Mouse (Mus musculus) frontal cortex, postnatal 25 days (tissue): ENCODE results near the gene Gm9495.
"Not testable (repeated sequence)": the region's sequence is repeated elsewhere in the genome, so short reads cannot be mapped to it uniquely, and the experiment has no call there.

Experiments used
- DNase-seq, 2 experiments: peaks; one replicate each; pipeline ENCODE4 v3.0.0; 2022; ENCODE audit warnings: low spot score in 2 of 2

The Gm9495 gene

DNA sequence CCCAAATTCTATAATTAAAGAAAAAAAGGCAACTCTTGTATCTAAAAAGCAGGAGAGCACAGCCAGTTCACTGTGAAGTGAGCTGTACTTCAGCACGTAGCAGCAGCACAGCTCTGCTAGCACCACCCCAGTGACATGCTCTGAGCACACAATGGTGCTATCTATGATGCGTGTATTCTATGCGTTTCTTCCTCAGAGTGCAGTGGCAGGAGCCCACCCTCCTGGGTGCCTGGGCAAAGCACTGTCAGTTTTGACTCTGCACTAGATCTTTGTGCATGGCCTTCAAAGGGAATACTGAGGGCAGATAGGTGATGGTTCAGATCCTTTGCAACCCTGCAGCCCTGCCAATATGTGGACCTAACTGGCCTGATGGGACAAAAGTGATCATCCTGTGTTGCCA, at the start of gene Gm9495:
Gene Gm9495 (minus strand): TSS at position 101 of the 400 bp plus-strand sequence.
- not testable (repeated sequence) for DNase-seq

DNA sequence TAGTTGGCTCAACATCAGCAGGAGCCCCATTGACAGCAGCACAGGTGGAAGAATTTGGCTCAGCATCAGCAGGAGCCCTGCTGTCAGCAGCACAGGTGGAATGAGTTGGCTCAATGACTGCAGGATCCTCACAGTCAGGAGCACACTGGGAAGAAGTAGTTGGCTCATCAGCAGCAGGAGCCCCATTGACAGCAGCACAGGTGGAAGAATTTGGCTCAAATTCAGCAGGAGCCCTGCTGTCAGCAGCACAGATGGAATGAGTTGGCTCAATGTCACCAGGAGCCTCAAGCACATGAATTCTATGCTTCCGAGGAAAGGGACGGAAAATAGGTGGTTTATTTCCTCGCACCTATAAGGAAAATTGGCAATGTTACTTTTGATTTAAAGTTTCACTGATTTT, 21.6 kb upstream of the Gm9495 start:
- DNase-seq = not testable (repeated sequence)

DNA sequence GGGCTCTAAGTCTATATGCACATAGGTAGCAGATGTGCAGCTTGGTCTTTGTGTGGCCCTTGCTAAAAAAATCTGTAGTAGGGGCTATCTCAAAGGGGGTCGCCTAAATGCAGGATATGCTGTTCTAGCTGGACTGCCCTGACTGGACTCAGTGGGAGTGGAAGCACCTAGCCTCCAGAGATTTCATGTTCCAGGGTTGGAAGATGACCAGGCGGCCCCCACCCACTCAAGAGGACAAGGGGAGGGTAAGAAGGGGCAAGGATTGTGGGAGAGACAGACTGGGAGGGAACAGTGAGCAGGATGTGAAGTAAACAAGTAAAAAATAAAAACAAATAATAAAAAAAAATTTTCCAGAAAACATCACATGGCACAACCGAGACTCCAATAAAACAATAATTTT, 33.3 kb downstream of the Gm9495 start:
- not testable (repeated sequence) for DNase-seq

DNA sequence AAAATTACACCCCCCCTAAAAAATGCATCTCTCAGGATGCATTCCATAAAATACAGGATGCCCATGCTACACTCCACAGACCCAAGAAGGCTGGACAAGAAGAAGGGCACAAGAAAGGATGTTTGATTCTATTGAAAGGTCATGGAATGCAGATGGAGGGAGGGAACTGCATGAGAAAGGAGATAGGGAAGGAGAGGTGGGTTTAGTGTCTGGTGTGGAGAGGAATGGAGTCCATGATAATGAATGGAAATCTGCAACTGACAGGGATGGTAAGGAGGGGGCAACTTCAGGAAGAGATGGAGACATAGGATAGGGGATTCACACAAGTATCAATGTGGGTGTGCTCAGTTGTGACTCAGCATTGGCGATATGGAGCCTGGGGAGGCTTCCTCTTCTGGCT, 39.0 kb downstream of the Gm9495 start:
- DNase-seq = no peak

DNA sequence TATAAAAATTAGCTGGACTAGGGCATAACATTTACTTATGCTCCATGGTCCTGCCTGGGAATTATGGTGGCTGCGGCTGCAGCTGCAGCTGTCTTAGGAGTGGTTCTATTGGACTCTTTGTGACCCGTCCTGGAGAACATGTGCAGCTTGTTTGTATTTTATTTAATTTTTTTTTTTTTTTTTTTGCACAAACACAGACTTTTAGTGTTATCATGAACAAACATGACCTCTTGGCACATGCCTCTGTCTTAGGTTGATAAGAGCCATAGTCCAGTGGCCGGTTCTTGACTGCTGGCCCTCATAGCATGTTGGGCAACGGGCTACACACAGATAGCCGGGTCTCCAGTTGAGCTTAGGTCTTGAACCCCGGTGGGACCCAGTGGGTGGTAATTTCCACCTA, 48.6 kb downstream of the Gm9495 start:
- no peak for DNase-seq

DNA sequence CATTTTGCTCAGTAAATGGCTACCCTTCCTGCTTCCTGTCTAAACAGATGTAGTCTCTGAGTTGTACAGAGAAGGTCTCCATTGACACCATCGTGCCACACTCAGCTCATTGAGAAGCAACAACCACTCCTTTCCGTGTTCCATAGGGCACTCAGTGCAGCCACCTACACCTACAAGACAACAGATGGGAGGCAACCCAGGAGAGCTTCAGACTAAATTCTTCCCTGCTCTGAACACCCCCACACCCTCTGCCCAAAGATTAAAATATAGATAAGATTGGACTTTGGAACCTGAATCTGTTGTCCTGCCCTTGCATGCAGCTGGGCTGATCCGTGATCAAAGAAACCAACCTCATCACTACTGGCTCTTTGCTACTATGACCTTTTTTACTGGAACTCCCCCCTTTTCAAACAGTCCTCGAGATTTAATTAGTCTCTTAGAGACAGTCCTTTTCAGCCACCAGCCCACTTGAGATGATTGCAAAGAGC, 53.4 kb downstream of the Gm9495 start:
- DNase-seq = no peak

DNA sequence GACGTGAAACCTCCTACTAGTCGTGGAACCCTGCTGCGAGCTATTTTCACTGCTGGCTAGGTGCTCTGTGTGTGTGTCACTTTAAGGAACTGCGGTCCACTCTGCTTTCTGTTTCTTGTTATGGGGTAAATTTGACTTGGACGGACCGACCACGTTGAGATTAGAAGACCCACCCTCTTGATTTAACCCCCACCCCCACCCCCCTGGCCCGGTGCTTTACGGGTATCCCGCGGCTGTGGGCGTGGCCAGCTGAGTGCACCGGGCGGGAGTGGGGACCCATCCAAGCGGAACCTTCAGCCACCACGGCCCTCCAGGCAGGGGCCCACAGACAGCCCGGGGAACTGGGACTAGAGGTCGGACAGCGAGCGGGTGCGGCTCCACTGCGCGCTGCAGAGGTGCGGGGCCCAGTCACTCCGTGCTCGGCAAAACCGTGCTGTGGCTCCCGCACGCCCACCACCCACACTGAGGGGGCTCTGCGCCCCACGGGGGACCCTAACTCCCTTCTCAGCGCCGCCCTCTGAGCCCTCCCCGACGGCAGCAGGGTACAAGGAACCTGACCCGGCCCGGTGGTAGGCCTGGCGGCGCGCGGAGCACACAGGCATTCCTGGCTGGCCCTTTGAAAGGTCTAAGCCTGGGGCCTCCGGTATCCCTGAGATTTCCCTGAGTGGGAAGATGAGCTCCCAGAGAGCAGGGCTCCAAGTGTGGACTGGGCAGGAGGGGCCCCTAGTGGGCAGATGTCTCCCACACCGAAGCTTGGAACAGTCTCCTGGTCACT, 54.0 kb downstream of the Gm9495 start:
- DNase-seq = no peak

DNA sequence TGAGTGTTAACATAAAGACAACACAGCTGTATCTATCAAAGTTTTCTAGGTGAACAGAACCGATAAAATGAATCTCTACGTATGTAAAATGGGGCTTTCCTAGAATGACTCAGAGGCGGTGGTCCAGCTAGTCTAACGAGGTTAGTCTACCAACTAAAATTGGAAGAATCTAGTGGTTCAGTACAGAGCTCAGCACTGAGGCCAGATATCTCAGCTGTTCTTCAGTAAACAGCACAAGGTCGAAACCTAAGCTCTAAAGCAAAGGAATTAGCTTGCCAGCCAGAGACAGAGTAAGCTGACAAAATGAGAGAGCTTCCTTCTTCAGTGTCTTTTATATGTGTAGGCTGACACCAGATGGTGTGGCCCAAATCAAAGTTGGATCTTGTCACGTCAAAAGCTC, 57.2 kb downstream of the Gm9495 start:
- no peak for DNase-seq

DNA sequence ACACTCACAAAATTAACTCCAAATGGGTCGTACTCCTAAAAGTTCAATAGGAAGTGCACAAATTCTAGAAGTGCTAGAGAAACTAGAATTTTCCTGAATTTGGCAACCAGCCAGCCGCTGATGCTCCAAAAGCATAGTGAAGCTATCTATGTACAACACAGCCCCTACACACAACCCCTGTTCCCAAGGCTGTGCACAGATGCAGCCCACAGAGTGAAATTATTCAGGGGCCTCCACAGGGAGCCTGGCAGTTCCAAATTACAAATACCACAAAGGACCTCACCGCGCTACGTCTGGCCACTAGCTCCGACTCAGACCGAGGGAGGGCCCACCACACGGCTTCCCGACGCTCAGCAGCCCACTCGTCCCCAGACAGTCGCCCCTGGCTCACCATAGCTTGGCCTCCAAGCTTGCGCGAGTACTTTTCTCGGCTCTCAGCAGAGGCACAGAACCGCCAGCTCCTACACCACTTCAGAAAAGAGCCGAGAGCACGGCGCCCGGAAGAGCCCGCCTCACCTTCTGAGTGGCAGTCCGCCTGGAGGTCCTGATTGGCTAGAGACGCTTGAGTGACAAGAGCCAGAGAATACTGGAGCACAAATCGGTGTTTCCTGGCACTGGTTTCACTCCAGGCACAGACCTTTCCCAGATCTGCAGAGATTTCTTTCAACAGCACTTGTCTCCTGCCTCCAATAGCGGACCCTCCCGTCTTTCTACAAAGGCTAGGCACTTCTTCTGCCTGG, 58.1 kb downstream of the Gm9495 start:
- peak; percentile 76 to 79 for DNase-seq

DNA sequence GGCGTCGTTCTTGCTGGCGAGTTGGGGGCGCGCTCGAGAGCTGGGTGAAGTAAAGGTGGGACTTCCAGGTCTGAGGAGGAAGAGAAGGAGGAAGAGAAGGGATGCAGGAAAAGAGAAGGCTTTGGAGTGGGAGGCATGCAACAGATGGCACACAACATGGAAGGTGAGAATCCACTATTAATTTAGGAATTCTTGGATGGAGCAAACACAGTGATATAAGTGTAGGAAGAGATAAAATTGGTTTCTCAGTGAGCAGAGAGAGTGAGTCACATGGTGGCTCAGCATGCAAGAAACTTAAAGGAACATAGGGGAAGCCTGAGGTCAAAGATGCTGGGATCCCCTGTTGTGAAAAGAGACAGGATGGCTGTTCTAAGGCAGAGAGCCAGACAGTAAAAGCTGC, 69.0 kb downstream of the Gm9495 start:
- DNase-seq = no peak
